Mouse (Mus musculus) heart, adult 2 months (tissue): ENCODE measurements around the gene Nrl.

Experiments used
- CTCF ChIP-seq: fragments of 200-600 bp; IDR thresholded peaks from 2 replicates; pipeline ENCODE4 v1.8.1; 2022; ENCODE audit warnings: antibody characterized with exemption, mild to moderate bottlenecking, moderate library complexity
- EP300 ChIP-seq: fragments of 200-500 bp; IDR thresholded peaks from 2 replicates; pipeline ENCODE4 v1.6.1; 2011; ENCODE audit warnings: low read depth, low read length, control low read depth; ENCODE audit not compliant: insufficient read depth

- TF ChIP-seq CTCF = no peak
- no peak for TF ChIP-seq EP300
Measured at GRCm38 (mm10) chr14:55513927-55514326, 10.9 kb downstream of the Nrl start.
